Mouse (Mus musculus): ENCODE results near the gene Izumo2. TPM values are rescaled to one million over a fixed set of nuclear protein-coding genes. Genes with fewer than 3 reads are reported as not detected.
"Not testable (repeated sequence)": the region's sequence is repeated elsewhere in the genome, so short reads cannot be mapped to it uniquely, and the experiment has no call there.

Gene Izumo2
- polyA plus RNA-seq, 1 experiment from 2014 or later = not detected

GRCm38 (mm10) chr7:44706322-44706721 lies 2.2 kb upstream of the Izumo2 start:
- H3K36me3 ChIP-seq (ENCODE audit: control insufficient read depth, insufficient read depth, low read length) = no peaks in the 10 kb centered on the region
- H3K4me2 ChIP-seq (ENCODE audit: low read depth, low read length) = no peak overlapping the region
- no peak overlapping the region for H3K9ac ChIP-seq (ENCODE audit: low read length)
- no peaks in the 10 kb centered on the region for H3K27me3 ChIP-seq (ENCODE audit: control insufficient read depth, insufficient read depth, low read length)
- H3K9me3 ChIP-seq (replicated peaks; ENCODE audit: control insufficient read depth, low read length) = 0 out of 2 replicates have a peak, but pooled peaks cover 4% of the 10 kb centered on the region
- H3K4me3 ChIP-seq (replicated peaks; ENCODE audit: low read length) = no peak overlapping the region
- ATAC-seq (ENCODE audit: insufficient read depth, low FRiP score) = no peak
- H3K4me1 ChIP-seq (ENCODE audit: control insufficient read depth, insufficient read depth, low read length) = no peaks in the 10 kb centered on the region
- no peak overlapping the region for H3K27ac ChIP-seq (ENCODE audit: low read length)

DNA sequence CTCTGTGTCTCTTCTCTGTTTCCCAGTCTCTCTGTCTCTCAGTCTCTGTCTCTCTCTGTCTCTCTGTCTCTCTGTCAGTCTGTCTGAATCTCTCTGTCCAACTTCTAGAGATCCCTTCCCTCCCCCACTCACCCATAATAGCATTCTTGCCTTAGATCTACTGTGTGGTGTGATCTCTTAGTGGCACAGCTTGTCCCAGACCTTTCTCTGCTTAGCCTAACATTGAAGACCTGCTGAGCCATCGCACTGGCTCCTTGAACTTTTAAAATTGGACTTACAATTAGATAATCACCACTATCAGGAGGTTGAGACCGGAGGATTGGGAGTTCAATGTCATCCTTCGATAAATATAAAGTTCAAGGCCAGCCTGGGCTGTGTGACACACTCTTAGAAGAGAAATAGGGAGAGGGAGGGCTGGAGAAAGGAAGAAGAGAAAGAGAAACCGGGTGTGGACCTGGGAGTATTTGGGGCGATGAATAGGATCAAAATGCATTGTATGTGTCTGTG lies 1.3 kb upstream of the Izumo2 start:
- Histone ChIP-seq H3K9me3 (replicated peaks; ENCODE audit: control insufficient read depth, low read length) (0 out of 2 replicates have a peak, but pooled peaks cover 4% of the 10 kb centered on the region), H3K36me3 (ENCODE audit: control insufficient read depth, insufficient read depth, low read length) (no peaks in the 10 kb centered on the region), H3K4me3 (replicated peaks; ENCODE audit: low read length) (no peak overlapping the region), H3K27me3 (ENCODE audit: control insufficient read depth, insufficient read depth, low read length) (no peaks in the 10 kb centered on the region), H3K27ac (ENCODE audit: low read length) (no peak overlapping the region), H3K4me1 (ENCODE audit: control insufficient read depth, insufficient read depth, low read length) (no peaks in the 10 kb centered on the region), H3K9ac (ENCODE audit: low read length) (no peak overlapping the region), H3K4me2 (ENCODE audit: low read depth, low read length) (no peak overlapping the region)
- ATAC-seq (ENCODE audit: insufficient read depth, low FRiP score) = no peak
- 85% methylated on average over 5 of the region's 5 CpGs for WGBS

DNA sequence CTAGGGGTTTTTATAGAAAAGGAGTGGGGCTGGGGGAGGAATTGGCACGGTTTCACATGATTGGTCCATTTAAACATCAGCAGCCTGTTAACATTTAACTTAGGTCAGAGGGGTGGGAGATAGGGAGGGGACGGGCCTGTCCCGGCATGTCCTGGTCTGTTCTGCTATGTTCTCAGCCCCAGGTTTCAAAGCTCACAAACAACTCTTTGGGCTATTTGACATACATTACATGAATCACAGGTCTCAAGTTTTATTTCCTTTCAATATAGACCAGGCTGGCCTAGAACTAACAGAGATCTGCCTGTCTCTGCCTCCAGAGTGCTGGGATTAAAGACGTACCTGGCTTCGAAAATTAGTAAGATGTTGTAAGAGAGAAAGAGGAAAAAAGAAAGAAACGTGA lies 449 bp upstream of the Izumo2 start:
- H3K9ac ChIP-seq (ENCODE audit: low read length); H3K9me3 ChIP-seq (replicated peaks; ENCODE audit: control insufficient read depth, low read length); H3K4me2 ChIP-seq (ENCODE audit: low read depth, low read length); ATAC-seq (ENCODE audit: insufficient read depth, low FRiP score); H3K4me3 ChIP-seq (replicated peaks; ENCODE audit: low read length); H3K27me3 ChIP-seq (ENCODE audit: control insufficient read depth, insufficient read depth, low read length); H3K27ac ChIP-seq (ENCODE audit: low read length); H3K36me3 ChIP-seq (ENCODE audit: control insufficient read depth, insufficient read depth, low read length); H3K4me1 ChIP-seq (ENCODE audit: control insufficient read depth, insufficient read depth, low read length): not testable (repeated sequence)
- 79% methylated on average over 5 of the region's 6 CpGs for WGBS

DNA sequence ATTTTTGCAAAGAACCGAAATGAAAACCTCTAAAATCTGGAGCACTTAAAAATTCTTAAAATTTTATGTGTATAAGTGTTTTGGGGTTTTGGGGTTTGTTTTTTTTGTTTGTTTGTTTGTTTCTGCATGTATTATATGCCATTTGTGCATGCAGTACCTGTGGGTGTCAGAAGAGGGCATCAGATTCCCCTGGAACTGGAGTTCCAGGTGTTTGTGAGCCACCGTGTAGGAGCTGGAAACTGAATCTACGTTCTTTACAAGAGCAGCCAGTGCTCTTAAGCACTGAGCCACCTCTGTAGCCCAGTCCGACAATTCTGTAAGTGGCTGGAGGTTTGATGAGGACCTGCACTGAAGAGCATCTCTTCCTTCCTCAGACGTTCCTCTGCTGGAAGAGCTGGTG lies 1.3 kb downstream of the Izumo2 start:
- no peak for ATAC-seq (ENCODE audit: insufficient read depth, low FRiP score)
- 0 out of 2 replicates have a peak, but pooled peaks cover 4% of the 10 kb centered on the region for H3K9me3 ChIP-seq (replicated peaks; ENCODE audit: control insufficient read depth, low read length)
- H3K4me1 ChIP-seq (ENCODE audit: control insufficient read depth, insufficient read depth, low read length) = no peaks in the 10 kb centered on the region
- no peak overlapping the region for H3K4me3 ChIP-seq (replicated peaks; ENCODE audit: low read length)
- 77% methylated on average over 5 of the region's 5 CpGs for WGBS
- no peak overlapping the region for H3K4me2 ChIP-seq (ENCODE audit: low read depth, low read length)
- H3K36me3 ChIP-seq (ENCODE audit: control insufficient read depth, insufficient read depth, low read length) = no peaks in the 10 kb centered on the region
- H3K27ac ChIP-seq (ENCODE audit: low read length) = no peak overlapping the region
- H3K27me3 ChIP-seq (ENCODE audit: control insufficient read depth, insufficient read depth, low read length) = no peaks in the 10 kb centered on the region
- no peak overlapping the region for H3K9ac ChIP-seq (ENCODE audit: low read length)

- ATAC-seq (ENCODE audit: insufficient read depth, low FRiP score) = peak; percentile 85
- Histone ChIP-seq H3K27ac (ENCODE audit: low read length) (peak overlapping the region; percentile 58), H3K4me1 (ENCODE audit: control insufficient read depth, insufficient read depth, low read length) (no peaks in the 10 kb centered on the region), H3K4me2 (ENCODE audit: low read depth, low read length) (no peak overlapping the region), H3K4me3 (replicated peaks; ENCODE audit: low read length) (no peak overlapping the region), H3K9ac (ENCODE audit: low read length) (no peak overlapping the region), H3K36me3 (ENCODE audit: control insufficient read depth, insufficient read depth, low read length) (no peaks in the 10 kb centered on the region), H3K9me3 (replicated peaks; ENCODE audit: control insufficient read depth, low read length) (no peaks in the 10 kb centered on the region), H3K27me3 (ENCODE audit: control insufficient read depth, insufficient read depth, low read length) (no peaks in the 10 kb centered on the region)
- 51% methylated on average over 5 of the region's 5 CpGs for WGBS
Observed at GRCm38 (mm10) chr7:44722058-44722457, 13.5 kb downstream of the Izumo2 start.

DNA sequence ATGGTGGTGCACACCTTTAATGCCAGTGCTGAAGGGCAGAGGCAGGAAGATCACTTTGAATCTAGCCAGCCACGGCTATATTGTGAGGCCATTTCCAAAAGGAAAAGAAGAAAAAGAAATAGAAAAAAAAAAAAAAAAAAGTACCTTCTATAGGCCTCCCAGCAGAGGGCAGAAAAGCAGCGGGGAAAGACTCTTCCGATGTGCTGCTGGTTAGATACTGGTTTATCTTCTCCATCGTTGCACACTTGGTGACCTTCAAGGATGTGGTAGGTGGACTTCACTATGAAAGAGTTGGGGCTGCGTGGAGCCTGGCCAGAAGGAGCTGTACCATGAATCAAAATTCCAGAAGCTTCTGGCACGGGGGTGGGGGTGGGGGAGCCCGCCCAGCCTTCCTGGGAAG lies 15.8 kb downstream of the Izumo2 start:
- Histone ChIP-seq H3K9me3 (replicated peaks; ENCODE audit: control insufficient read depth, low read length) (no peaks in the 10 kb centered on the region), H3K27ac (ENCODE audit: low read length) (no peak overlapping the region), H3K4me1 (ENCODE audit: control insufficient read depth, insufficient read depth, low read length) (no peaks in the 10 kb centered on the region), H3K27me3 (ENCODE audit: control insufficient read depth, insufficient read depth, low read length) (no peaks in the 10 kb centered on the region), H3K4me3 (replicated peaks; ENCODE audit: low read length) (no peak overlapping the region), H3K36me3 (ENCODE audit: control insufficient read depth, insufficient read depth, low read length) (no peaks in the 10 kb centered on the region), H3K4me2 (ENCODE audit: low read depth, low read length) (no peak overlapping the region), H3K9ac (ENCODE audit: low read length) (no peak overlapping the region)
- no peak for ATAC-seq (ENCODE audit: insufficient read depth, low FRiP score)
- 23% methylated on average over 7 of the region's 7 CpGs for WGBS

GRCm38 (mm10) chr7:44726343-44726742 lies 17.8 kb downstream of the Izumo2 start:
- WGBS = 58% methylated on average over 6 of the region's 6 CpGs
- Histone ChIP-seq H3K36me3 (ENCODE audit: control insufficient read depth, insufficient read depth, low read length) (no peaks in the 10 kb centered on the region), H3K4me1 (ENCODE audit: control insufficient read depth, insufficient read depth, low read length) (no peaks in the 10 kb centered on the region), H3K9me3 (replicated peaks; ENCODE audit: control insufficient read depth, low read length) (no peaks in the 10 kb centered on the region), H3K27ac (ENCODE audit: low read length) (no peak overlapping the region), H3K4me3 (replicated peaks; ENCODE audit: low read length) (no peak overlapping the region), H3K4me2 (ENCODE audit: low read depth, low read length) (no peak overlapping the region), H3K9ac (ENCODE audit: low read length) (no peak overlapping the region), H3K27me3 (ENCODE audit: control insufficient read depth, insufficient read depth, low read length) (no peaks in the 10 kb centered on the region)
- no peak for ATAC-seq (ENCODE audit: insufficient read depth, low FRiP score)

DNA sequence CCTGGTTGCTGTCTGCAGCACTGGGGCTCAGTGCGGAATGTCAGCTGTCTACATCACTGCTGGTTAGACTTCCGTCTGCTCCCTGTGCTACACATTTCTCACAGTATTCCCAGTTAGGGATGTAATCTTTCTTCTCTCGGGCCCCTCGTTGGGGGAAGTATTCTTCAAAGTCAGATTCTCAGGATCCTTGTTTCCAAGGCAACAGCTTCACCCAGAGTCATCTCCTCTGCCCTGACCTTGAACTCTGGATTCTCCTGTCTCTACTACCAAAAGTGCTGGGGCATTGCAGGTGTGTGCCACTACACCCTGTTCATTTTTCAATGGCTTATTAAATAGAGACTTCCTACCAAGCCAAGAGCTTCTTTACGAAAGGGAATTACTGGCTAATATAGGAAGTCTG lies 18.6 kb downstream of the Izumo2 start:
- H3K9ac ChIP-seq (ENCODE audit: low read length) = no peak overlapping the region
- no peaks in the 10 kb centered on the region for H3K4me1 ChIP-seq (ENCODE audit: control insufficient read depth, insufficient read depth, low read length)
- H3K36me3 ChIP-seq (ENCODE audit: control insufficient read depth, insufficient read depth, low read length) = no peaks in the 10 kb centered on the region
- no peak overlapping the region for H3K4me2 ChIP-seq (ENCODE audit: low read depth, low read length)
- H3K27me3 ChIP-seq (ENCODE audit: control insufficient read depth, insufficient read depth, low read length) = no peaks in the 10 kb centered on the region
- H3K4me3 ChIP-seq (replicated peaks; ENCODE audit: low read length) = no peak overlapping the region
- no peak for ATAC-seq (ENCODE audit: insufficient read depth, low FRiP score)
- no peaks in the 10 kb centered on the region for H3K9me3 ChIP-seq (replicated peaks; ENCODE audit: control insufficient read depth, low read length)
- 46% methylated on average over 5 of the region's 5 CpGs for whole genome bisulfite sequencing
- no peak overlapping the region for H3K27ac ChIP-seq (ENCODE audit: low read length)

DNA sequence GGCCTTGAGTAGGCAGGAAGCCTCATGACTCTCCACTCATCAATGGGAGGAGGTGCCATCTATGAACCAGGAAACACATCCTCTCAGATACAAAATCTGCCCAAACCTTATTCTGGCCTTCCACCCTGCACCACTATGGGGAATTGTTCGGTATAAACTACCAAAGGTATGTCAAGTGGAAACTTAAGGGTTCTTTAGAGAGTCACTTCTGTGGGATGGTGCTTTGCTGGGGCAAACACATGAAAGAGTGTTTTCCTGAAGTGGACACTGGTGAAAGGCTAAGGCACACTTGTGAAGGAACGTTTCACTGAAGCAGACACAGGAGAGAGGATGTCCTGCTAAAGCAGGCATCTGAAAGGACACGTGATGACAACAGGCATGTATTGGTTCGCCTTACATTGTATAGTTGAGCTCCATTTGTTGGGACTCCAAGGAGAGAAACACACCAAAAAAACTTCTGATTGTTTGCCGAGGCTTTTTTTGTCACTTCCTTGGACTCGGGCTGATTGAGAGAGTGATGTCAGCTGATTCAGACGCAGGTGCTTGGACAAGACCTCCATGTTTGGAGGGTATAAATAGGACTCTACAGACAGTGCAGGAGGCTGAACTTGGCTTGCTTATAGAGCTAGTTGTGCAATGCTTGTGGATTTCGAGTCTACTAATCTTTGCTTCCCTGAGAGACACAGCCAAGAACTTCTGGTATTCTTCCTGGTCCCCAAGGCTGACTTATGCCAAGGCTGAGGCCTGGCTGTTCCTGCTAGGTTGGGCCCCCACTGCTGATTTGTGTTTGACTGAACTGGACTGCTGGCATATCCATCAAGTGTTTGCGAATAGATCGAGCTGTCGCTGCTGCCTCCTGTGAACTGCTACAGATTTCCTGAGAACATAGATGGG lies 19.8 kb downstream of the Izumo2 start:
- Histone ChIP-seq H3K4me1 (ENCODE audit: control insufficient read depth, insufficient read depth, low read length) (no peaks in the 10 kb centered on the region), H3K9me3 (replicated peaks; ENCODE audit: control insufficient read depth, low read length) (no peaks in the 10 kb centered on the region), H3K9ac (ENCODE audit: low read length) (no peak overlapping the region), H3K4me3 (replicated peaks; ENCODE audit: low read length) (no peak overlapping the region), H3K4me2 (ENCODE audit: low read depth, low read length) (no peak overlapping the region), H3K27me3 (ENCODE audit: control insufficient read depth, insufficient read depth, low read length) (no peaks in the 10 kb centered on the region), H3K36me3 (ENCODE audit: control insufficient read depth, insufficient read depth, low read length) (no peaks in the 10 kb centered on the region), H3K27ac (ENCODE audit: low read length) (no peak overlapping the region)
- ATAC-seq (ENCODE audit: insufficient read depth, low FRiP score) = no peak
- WGBS = 85% methylated on average over 11 of the region's 11 CpGs

Measured in stomach, embryonic 16.5 days (tissue).